Mouse (Mus musculus): ENCODE results near the gene Romo1. TPM values are rescaled to one million over a fixed set of nuclear protein-coding genes. Genes with fewer than 3 reads are reported as not detected.
"Not testable (repeated sequence)": the region's sequence is repeated elsewhere in the genome, so short reads cannot be mapped to it uniquely, and the experiment has no call there.

Romo1 gene
- polyA plus RNA-seq, 1 experiment from 2014 or later: 419 TPM

DNA sequence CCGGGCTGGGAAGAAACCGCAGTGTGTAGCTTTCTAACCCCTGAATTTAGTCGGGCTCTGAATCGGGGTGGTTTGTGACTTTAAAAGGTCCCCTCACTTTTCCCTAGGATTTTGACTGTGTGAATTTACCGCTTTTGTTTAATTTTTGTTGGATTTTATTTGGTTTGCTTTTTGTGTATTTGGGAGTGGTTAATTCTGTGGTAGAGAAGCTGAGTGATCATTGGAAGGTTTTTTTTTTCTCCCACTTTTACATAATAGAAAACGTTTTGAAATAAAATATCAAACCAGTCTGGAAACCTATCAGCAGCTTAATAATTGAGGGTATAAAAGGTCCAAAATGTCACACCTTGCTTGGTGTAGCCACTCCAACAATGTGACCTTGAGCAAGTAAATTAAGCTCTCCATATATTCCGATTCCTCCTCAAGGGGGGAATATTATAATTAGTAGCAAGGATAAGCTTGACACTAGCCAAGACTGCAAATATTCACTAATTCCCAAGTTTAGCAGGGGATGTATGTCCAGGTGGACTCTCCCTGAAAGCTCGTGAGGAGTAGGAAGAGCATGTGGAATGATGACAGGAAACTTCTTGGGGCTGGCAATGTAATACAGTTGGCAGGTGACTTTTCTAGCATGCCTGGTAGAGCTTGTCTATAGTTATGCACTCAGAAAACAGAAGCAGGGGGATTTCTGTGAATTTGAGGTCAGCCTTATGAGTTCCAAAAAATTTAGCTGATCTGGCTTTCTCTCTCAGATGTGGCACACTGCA, 37.2 kb downstream of the Romo1 start:
- Histone ChIP-seq H3K4me2 (peak overlapping the region; percentile 68), H3K9ac (peak overlapping the region; percentile 77), H3K27me3 (no peaks in the 10 kb centered on the region), H3K27ac (peak overlapping the region; percentile 98), H3K36me3 (peaks cover 18% of the 10 kb centered on the region), H3K4me1 (peaks cover 20% of the 10 kb centered on the region), H3K4me3 (peak overlapping the region; percentile 99), H3K9me3 (no peaks in the 10 kb centered on the region)
- 0 out of 2 replicates have a peak, but pooled peaks have one; percentile 2 for ATAC-seq (ENCODE audit: insufficient number of reproducible peaks, insufficient read depth, low FRiP score, low TSS enrichment, low read depth)
- 14% methylated on average over 8 of the region's 8 CpGs for WGBS

DNA sequence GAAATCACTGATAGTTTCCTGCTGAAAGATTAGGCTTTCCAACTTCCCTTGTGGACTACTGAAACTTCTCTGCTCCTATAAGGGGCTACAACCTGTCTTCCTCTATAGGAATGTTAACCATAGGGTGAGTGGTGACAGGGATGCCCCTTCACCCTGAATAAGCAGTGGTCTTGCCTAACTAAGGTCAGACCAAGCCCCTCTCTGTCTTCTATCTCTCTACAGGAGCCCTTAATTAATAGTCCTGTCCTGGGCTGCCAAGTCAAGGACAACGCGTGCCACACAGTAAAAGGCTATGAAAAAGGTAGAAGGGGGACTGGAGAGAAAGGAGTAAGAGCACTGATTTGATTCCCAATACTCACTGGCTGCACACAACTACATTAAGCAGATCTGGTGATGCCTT, 37.8 kb downstream of the Romo1 start:
- no peak for ATAC-seq (ENCODE audit: insufficient number of reproducible peaks, insufficient read depth, low FRiP score, low TSS enrichment, low read depth)
- H3K36me3 ChIP-seq: peaks cover 16% of the 10 kb centered on the region
- H3K27me3 ChIP-seq: no peaks in the 10 kb centered on the region
- H3K4me1 ChIP-seq: peaks cover 20% of the 10 kb centered on the region
- H3K9ac ChIP-seq: peak overlapping the region; percentile 77; the same call in 1 of the 2 replicates
- no peaks in the 10 kb centered on the region for H3K9me3 ChIP-seq
- H3K4me2 ChIP-seq: no peak overlapping the region
- 71% methylated on average over 2 of the region's 2 CpGs for WGBS
- no peak overlapping the region for H3K4me3 ChIP-seq
- no peak overlapping the region for H3K27ac ChIP-seq

DNA sequence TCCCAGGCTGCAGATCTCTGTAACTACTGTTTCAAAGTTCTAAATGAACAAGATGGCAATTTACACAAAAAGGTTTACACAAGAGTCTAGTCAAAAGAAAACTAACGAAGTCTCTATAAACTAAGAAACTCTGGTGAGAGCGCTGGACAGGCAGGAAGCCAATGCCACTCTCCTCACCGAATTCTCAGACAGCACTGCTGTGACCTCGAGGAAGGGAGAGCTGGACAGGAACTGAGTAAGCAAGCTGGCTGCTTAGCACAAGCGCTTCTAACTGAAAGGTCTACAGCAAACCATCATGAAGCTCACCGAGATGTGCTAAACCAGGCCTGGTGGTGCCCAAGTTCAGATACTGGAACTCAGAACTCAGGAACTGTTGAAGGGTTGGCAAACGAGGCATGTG, 45.4 kb downstream of the Romo1 start:
- not testable (repeated sequence) for H3K9me3 ChIP-seq; H3K36me3 ChIP-seq; H3K27me3 ChIP-seq; H3K4me2 ChIP-seq; H3K4me1 ChIP-seq; H3K9ac ChIP-seq; H3K4me3 ChIP-seq; ATAC-seq (ENCODE audit: insufficient number of reproducible peaks, insufficient read depth, low FRiP score, low TSS enrichment, low read depth); H3K27ac ChIP-seq
- 83% methylated on average over 7 of the region's 7 CpGs for WGBS

DNA sequence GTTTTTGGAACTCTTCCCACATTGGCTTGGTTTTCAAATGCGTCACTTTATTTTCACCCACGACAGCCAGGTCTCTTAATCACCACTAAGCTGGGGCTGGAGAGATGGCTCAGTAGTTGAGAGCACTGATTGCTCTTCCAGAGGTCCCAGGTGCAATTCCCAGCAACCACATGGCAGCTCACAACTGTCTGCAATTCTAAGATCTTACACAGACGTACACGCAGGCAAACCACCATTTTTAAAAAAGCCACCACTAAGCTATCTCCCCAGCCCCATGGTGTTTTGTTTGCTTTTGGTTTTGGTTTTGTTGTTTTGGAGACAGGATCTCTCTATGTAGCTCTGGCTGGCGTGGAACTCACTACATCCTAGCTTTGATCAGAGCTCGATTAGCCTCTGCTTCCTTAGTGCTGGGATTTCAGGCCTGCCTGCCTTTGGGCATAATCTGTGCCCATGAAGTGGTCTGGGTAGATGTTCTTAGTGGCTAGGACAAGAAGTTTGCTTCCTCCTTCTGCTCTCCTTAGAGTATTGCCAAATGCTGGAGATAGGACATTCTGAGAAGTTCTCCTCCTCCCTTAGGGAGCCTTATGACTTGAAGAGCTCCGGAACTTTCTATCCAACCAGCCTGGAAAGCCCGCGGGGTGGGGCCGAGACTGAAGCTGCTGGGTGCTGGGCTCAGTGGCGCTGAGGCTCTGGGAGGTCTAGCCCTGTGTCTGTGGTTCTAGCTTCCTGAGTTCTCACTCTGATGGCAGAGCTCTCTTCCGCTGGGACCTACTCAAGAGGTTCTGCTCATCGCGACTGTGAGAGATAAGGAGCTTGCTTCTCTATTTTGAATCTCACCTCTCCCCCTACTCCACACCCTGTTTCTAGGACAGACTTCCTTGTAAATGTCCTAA, 46.4 kb downstream of the Romo1 start:
- ATAC-seq (ENCODE audit: insufficient number of reproducible peaks, insufficient read depth, low FRiP score, low TSS enrichment, low read depth): no peak
- Histone ChIP-seq H3K9ac (no peak overlapping the region), H3K4me2 (no peak overlapping the region), H3K4me3 (no peak overlapping the region), H3K27me3 (no peaks in the 10 kb centered on the region), H3K4me1 (no peaks in the 10 kb centered on the region), H3K27ac (no peak overlapping the region), H3K36me3 (no peaks in the 10 kb centered on the region), H3K9me3 (no peaks in the 10 kb centered on the region)
- 80% methylated on average over 14 of the region's 14 CpGs for WGBS

DNA sequence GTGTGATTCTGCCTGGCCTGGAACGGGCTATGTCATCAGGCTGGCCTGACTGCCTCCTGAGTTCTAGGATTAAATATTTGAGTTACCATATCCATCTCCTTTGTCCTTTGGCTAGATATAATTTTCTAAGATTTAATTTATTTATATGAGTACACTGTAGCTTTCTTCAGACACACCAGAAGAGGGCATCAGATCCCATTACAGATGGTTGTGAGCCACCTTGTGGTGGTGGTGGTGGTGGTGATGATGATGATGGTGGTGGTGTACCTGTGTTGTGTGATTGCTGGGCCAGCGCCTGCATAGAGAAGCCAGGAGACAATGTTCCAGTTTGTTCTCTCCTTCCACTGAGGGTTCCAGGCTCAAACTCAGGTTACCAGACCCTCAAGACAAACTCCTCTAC, 47.7 kb downstream of the Romo1 start:
- whole genome bisulfite sequencing: 94% methylated on average over 2 of the region's 2 CpGs
- no peak for ATAC-seq (ENCODE audit: insufficient number of reproducible peaks, insufficient read depth, low FRiP score, low TSS enrichment, low read depth)
- H3K4me3 ChIP-seq: no peak overlapping the region

DNA sequence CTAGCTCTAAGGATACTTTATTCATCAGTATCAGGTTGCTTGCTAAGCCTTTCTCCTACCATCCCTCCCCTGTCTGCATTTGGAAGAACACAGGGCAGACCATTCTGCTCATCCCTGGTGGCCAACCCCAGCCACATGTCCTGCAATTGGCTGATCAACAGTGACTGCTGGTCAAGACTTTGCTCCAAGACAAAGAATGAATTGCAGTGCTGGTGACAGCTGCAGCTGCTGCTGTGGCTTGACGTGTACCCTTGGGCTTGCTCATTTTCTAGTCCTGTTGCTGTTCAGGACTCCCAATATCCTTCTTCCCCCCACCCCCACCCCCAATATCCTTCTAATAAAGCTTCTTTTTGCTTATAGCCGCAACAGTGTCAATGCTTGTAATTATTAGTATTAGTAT, 48.2 kb downstream of the Romo1 start:
- Histone ChIP-seq H3K9ac (no peak overlapping the region), H3K4me2 (no peak overlapping the region), H3K27me3 (no peaks in the 10 kb centered on the region), H3K27ac (no peak overlapping the region), H3K4me1 (no peaks in the 10 kb centered on the region), H3K36me3 (no peaks in the 10 kb centered on the region), H3K9me3 (no peaks in the 10 kb centered on the region), H3K4me3 (no peak overlapping the region)
- no peak for ATAC-seq (ENCODE audit: insufficient number of reproducible peaks, insufficient read depth, low FRiP score, low TSS enrichment, low read depth)
- 64% methylated on average over 2 of the region's 2 CpGs for WGBS

More for the DNA sequence above, 47.7 kb downstream of the Romo1 start:
- no peak overlapping the region for H3K27ac ChIP-seq
- no peaks in the 10 kb centered on the region for H3K9me3 ChIP-seq
- no peak overlapping the region for H3K4me2 ChIP-seq
- no peaks in the 10 kb centered on the region for H3K4me1 ChIP-seq
- no peak overlapping the region for H3K9ac ChIP-seq
- no peaks in the 10 kb centered on the region for H3K27me3 ChIP-seq
- H3K36me3 ChIP-seq: no peaks in the 10 kb centered on the region

DNA sequence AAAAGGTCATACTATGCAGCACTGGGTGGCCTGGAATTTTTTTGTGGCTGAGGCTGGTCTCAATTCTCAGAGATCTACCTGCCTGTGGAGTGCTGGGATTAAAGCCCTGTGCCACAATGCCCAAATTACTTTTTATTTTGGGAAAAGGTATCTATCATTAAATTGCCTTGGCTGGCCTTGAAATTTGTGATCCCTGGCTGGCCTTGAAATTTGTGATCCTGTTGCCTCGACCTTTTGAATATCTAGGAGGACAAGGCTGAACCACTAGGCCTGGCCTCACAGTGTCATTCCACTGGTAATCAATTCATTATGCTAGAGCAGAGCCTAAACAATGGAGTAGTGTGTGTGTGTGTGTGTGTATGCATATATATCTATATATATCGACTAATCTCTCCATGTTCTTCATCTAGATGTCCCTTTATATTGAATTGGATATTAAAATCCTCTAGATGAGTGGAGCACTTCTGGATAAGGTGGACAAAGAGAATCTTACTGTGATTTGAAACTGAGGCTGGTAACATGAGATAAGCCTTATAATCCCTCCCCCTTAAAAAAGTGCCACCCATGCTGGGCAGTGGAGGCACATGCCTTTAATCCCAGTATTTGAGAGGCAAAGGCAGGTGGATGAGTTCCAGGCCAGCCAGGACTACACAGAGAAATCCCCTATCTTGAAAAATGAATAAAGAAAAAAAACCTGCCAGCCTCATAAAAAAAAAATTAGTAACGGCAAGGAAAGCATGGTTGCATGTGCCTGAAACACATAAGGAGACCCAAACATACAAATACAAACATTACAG, 49.4 kb downstream of the Romo1 start:
- H3K27me3 ChIP-seq: no peaks in the 10 kb centered on the region
- H3K9ac ChIP-seq: no peak overlapping the region
- H3K27ac ChIP-seq: no peak overlapping the region
- H3K4me1 ChIP-seq: peaks cover 8% of the 10 kb centered on the region; the same call in 1 of the 2 replicates
- H3K4me2 ChIP-seq: no peak overlapping the region
- no peak overlapping the region for H3K4me3 ChIP-seq
- no peaks in the 10 kb centered on the region for H3K36me3 ChIP-seq
- no peaks in the 10 kb centered on the region for H3K9me3 ChIP-seq
- ATAC-seq (ENCODE audit: insufficient number of reproducible peaks, insufficient read depth, low FRiP score, low TSS enrichment, low read depth): no peak
- 52% methylated on average over 3 of the region's 3 CpGs for WGBS

DNA sequence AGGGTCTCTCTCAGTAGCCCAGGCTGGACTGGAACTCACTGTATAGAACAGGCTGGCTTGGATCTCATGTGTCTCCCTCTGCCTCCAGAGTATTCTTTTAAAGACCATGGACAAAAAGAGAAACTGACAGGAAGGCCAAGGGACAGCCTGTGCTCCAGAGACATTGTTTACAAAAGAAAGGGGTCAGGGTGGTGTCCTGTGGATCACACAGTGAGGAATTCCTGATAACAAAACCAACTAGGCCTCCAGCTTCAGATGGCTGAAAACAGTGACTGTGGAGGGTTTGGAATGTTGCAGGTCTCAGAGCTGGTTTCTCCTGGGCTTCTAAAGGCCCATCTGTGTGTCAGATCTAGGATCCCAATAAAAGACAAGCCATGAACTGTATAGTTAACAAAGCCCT, 50.7 kb downstream of the Romo1 start:
- H3K4me2 ChIP-seq: no peak overlapping the region
- no peaks in the 10 kb centered on the region for H3K9me3 ChIP-seq
- H3K27me3 ChIP-seq: no peaks in the 10 kb centered on the region
- no peak overlapping the region for H3K9ac ChIP-seq
- ATAC-seq (ENCODE audit: insufficient number of reproducible peaks, insufficient read depth, low FRiP score, low TSS enrichment, low read depth): no peak
- no peak overlapping the region for H3K4me3 ChIP-seq
- H3K4me1 ChIP-seq: peaks cover 21% of the 10 kb centered on the region
- no peaks in the 10 kb centered on the region for H3K36me3 ChIP-seq
- H3K27ac ChIP-seq: no peak overlapping the region

Other genes starting within 250 kb of the Romo1 start
- gene Uqcc1, start 213.7 kb upstream of the Romo1 start, polyA plus RNA-seq (2015; fragmentation: Nextera tagmentation; extraction: Ambion mirVana): 58.6 and 67.5 TPM in 2 replicates
- not detected in 2 replicates for gene Gm15557, start 203.3 kb upstream of the Romo1 start, polyA plus RNA-seq (2015; fragmentation: Nextera tagmentation; extraction: Ambion mirVana)
- 2.7 and 2.8 TPM in 2 replicates for gene Gdf5, start 198.7 kb upstream of the Romo1 start, polyA plus RNA-seq (2015; fragmentation: Nextera tagmentation; extraction: Ambion mirVana)
- gene Cep250, start 187.6 kb upstream of the Romo1 start, polyA plus RNA-seq (2015; fragmentation: Nextera tagmentation; extraction: Ambion mirVana): 33.0 and 35.7 TPM in 2 replicates
- 1.3 and 2.2 TPM in 2 replicates for gene 6430550D23Rik, start 136.1 kb upstream of the Romo1 start, polyA plus RNA-seq (2015; fragmentation: Nextera tagmentation; extraction: Ambion mirVana)
- 224 and 226 TPM in 2 replicates for gene Ergic3, start 136.0 kb upstream of the Romo1 start, polyA plus RNA-seq (2015; fragmentation: Nextera tagmentation; extraction: Ambion mirVana)
- gene Fer1l4, start 91.1 kb upstream of the Romo1 start, polyA plus RNA-seq (2015; fragmentation: Nextera tagmentation; extraction: Ambion mirVana): 0.08 TPM in 1 of 2 replicates, not detected in the other
- 3.5 and 4.8 TPM in 2 replicates for gene Spag4, start 78.9 kb upstream of the Romo1 start, polyA plus RNA-seq (2015; fragmentation: Nextera tagmentation; extraction: Ambion mirVana)
- 60.5 and 62.7 TPM in 2 replicates for gene Cpne1, start 32.1 kb upstream of the Romo1 start, polyA plus RNA-seq (2015; fragmentation: Nextera tagmentation; extraction: Ambion mirVana)
- 31.7 and 33.4 TPM in 2 replicates for gene Rbm12, start 32.1 kb upstream of the Romo1 start, polyA plus RNA-seq (2015; fragmentation: Nextera tagmentation; extraction: Ambion mirVana)
- gene Gm28036, start 16.9 kb upstream of the Romo1 start, polyA plus RNA-seq (2015; fragmentation: Nextera tagmentation; extraction: Ambion mirVana): 20.4 and 21.7 TPM in 2 replicates
- 35.4 and 39.3 TPM in 2 replicates for gene Nfs1, start 147 bp downstream of the Romo1 start, polyA plus RNA-seq (2015; fragmentation: Nextera tagmentation; extraction: Ambion mirVana)
- gene Rbm39, start 36.2 kb downstream of the Romo1 start, polyA plus RNA-seq (2015; fragmentation: Nextera tagmentation; extraction: Ambion mirVana): 862 and 870 TPM in 2 replicates
- 90.3 and 95.8 TPM in 2 replicates for gene Phf20, start 52.4 kb downstream of the Romo1 start, polyA plus RNA-seq (2015; fragmentation: Nextera tagmentation; extraction: Ambion mirVana)
- 5.0 and 5.2 TPM in 2 replicates for gene Cnbd2, start 168.3 kb downstream of the Romo1 start, polyA plus RNA-seq (2015; fragmentation: Nextera tagmentation; extraction: Ambion mirVana)
- 70.4 and 88.4 TPM in 2 replicates for gene Scand1, start 168.7 kb downstream of the Romo1 start, polyA plus RNA-seq (2015; fragmentation: Nextera tagmentation; extraction: Ambion mirVana)